Mouse (Mus musculus) MEL (cell line): ENCODE measurements at regions not wholly inside any gene's neighbourhood (a gene's known extent, or its start where the extent isn't known, plus 50 kb on each side); places are given as distances from the start of the nearest gene placed in this dataset.

Experiments
- DNase-seq: peaks from one replicate; pipeline ENCODE4 v3.0.0; 2011; ENCODE audit warnings: low read depth, low spot score
- H3K27ac ChIP-seq: 2 replicates; pipeline ENCODE4 v1.5.1; 2012; ENCODE audit warnings: low read depth, mild to moderate bottlenecking, control low read depth, low read length, moderate library complexity; ENCODE audit not compliant: control insufficient read depth
- H3K27me3 ChIP-seq, 2 experiments: fragments of 150-350 bp in 1 of 2; sonication (generic) in 1 of 2; 2 replicates each; pipeline ENCODE4 v1.6.1; 2012; ENCODE audit warnings: low read length in 2 of 2, mild to moderate bottlenecking in 2 of 2, improper control_type of control experiment in 1 of 2, moderate library complexity in 1 of 2; ENCODE audit not compliant: insufficient read depth in 2 of 2, control insufficient read depth in 1 of 2
- H3K36me3 ChIP-seq, 2 experiments: 2 replicates each; pipeline ENCODE4 v1.6.1; 2012 to 2014; ENCODE audit warnings: low read length in 2 of 2, improper control_type of control experiment in 1 of 2, inconsistent platforms in 1 of 2, mild to moderate bottlenecking in 1 of 2; ENCODE audit not compliant: insufficient read depth in 2 of 2, control insufficient read depth in 1 of 2
- H3K4me1 ChIP-seq, 2 experiments: fragments of 150-350 bp in 1 of 2; sonication (generic) in 1 of 2; 2 replicates each; pipeline ENCODE4 v1.6.1; 2012; ENCODE audit warnings: low read length in 2 of 2, improper control_type of control experiment in 1 of 2, mild to moderate bottlenecking in 1 of 2; ENCODE audit not compliant: insufficient read depth in 2 of 2, control insufficient read depth in 1 of 2
- H3K4me3 ChIP-seq, 2 experiments: fragments of 150-350 bp in 1 of 2; sonication (generic) in 1 of 2; 2 replicates each; pipeline ENCODE4 v1.5.1; 2012; ENCODE audit warnings: low read depth in 2 of 2, low read length in 2 of 2, mild to moderate bottlenecking in 2 of 2, moderate library complexity in 2 of 2, control low read depth in 1 of 2, improper control_type of control experiment in 1 of 2; ENCODE audit not compliant: control insufficient read depth in 1 of 2, insufficient read depth in 1 of 2
- H3K79me2 ChIP-seq: 2 replicates; pipeline ENCODE4 v1.6.1; 2012; ENCODE audit warnings: mild to moderate bottlenecking, low read length, moderate library complexity; ENCODE audit not compliant: control insufficient read depth, poor library complexity, insufficient read depth
- H3K9ac ChIP-seq: 2 replicates; pipeline ENCODE4 v1.6.1; 2012; ENCODE audit warnings: low read depth, mild to moderate bottlenecking, control low read depth, low read length, moderate library complexity; ENCODE audit not compliant: control insufficient read depth, poor library complexity, severe bottlenecking
- H3K9me3 ChIP-seq: fragments of 150-350 bp; sonication (generic); replicated peaks from 2 replicates; pipeline ENCODE4 v1.6.1; 2012; ENCODE audit warnings: mild to moderate bottlenecking, low read length, improper control_type of control experiment, moderate library complexity; ENCODE audit not compliant: insufficient read depth
- BHLHE40 ChIP-seq: IDR thresholded peaks from 2 replicates; pipeline ENCODE4 v1.6.1; 2012; ENCODE audit warnings: low read depth, mild to moderate bottlenecking, inconsistent platforms, low read length, improper control_type of control experiment, borderline replicate concordance
- CHD1 ChIP-seq: IDR thresholded peaks from 2 replicates; pipeline ENCODE4 v1.6.1; 2012; ENCODE audit warnings: low read depth, mild to moderate bottlenecking, inconsistent platforms, low read length, improper control_type of control experiment
- CHD2 ChIP-seq: IDR thresholded peaks from 2 replicates; pipeline ENCODE4 v1.6.1; 2011; ENCODE audit warnings: low read length, improper control_type of control experiment
- GABPA ChIP-seq: IDR thresholded peaks from 2 replicates; pipeline ENCODE4 v1.6.1; 2012; ENCODE audit warnings: low read depth, mild to moderate bottlenecking, inconsistent platforms, low read length, improper control_type of control experiment, moderate library complexity
- GATA1 ChIP-seq: IDR thresholded peaks from 2 replicates; pipeline ENCODE4 v1.6.1; 2011; ENCODE audit warnings: low read depth, low read length, improper control_type of control experiment
- HCFC1 ChIP-seq: IDR thresholded peaks from 2 replicates; pipeline ENCODE4 v1.6.1; 2012; ENCODE audit warnings: low read depth, mild to moderate bottlenecking, inconsistent platforms, low read length, improper control_type of control experiment, moderate library complexity
- JUND ChIP-seq: IDR thresholded peaks from 2 replicates; pipeline ENCODE4 v1.6.1; 2011; ENCODE audit warnings: low read depth, mild to moderate bottlenecking, improper control_type of control experiment, low read length
- KAT2A ChIP-seq: conservative IDR thresholded peaks from 2 replicates; pipeline ENCODE4 v1.6.1; 2012; ENCODE audit warnings: low read depth, low read length, improper control_type of control experiment, inconsistent platforms
- MAFK ChIP-seq: IDR thresholded peaks from 2 replicates; pipeline ENCODE4 v1.6.1; 2011; ENCODE audit warnings: low read depth, mild to moderate bottlenecking, low read length, improper control_type of control experiment, borderline replicate concordance
- MAZ ChIP-seq: IDR thresholded peaks from 2 replicates; pipeline ENCODE4 v1.6.1; 2012; ENCODE audit warnings: low read depth, mild to moderate bottlenecking, inconsistent platforms, low read length, improper control_type of control experiment
- MEF2A ChIP-seq: IDR thresholded peaks from 2 replicates; pipeline ENCODE4 v1.6.1; 2014; ENCODE audit warnings: low read depth, mild to moderate bottlenecking, inconsistent platforms, low read length, improper control_type of control experiment; ENCODE audit not compliant: poor library complexity, insufficient replicate concordance, severe bottlenecking; ENCODE audit errors: extremely low read depth
- MXI1 ChIP-seq: IDR thresholded peaks from 2 replicates; pipeline ENCODE4 v1.6.1; 2011; ENCODE audit warnings: mild to moderate bottlenecking, low read depth, low read length, improper control_type of control experiment
- MYC ChIP-seq: IDR thresholded peaks from 2 replicates; pipeline ENCODE4 v1.6.1; 2011; ENCODE audit warnings: low read depth, mild to moderate bottlenecking, low read length, improper control_type of control experiment, moderate library complexity
- NRF1 ChIP-seq: IDR thresholded peaks from 2 replicates; pipeline ENCODE4 v1.6.1; 2014; ENCODE audit warnings: low read depth, mild to moderate bottlenecking, inconsistent platforms, low read length, improper control_type of control experiment, moderate library complexity; ENCODE audit not compliant: poor library complexity, insufficient read depth, severe bottlenecking
- POLR2A ChIP-seq, 2 experiments: IDR thresholded peaks; 2 replicates each; pipeline ENCODE4 v1.6.1; 2011 to 2012; ENCODE audit warnings: low read length in 2 of 2, mild to moderate bottlenecking in 2 of 2, control low read depth in 1 of 2, improper control_type of control experiment in 1 of 2, low read depth in 1 of 2, moderate library complexity in 1 of 2; ENCODE audit not compliant: control insufficient read depth in 1 of 2, insufficient read depth in 1 of 2, poor library complexity in 1 of 2
- POLR2AphosphoS2 ChIP-seq: IDR thresholded peaks from 2 replicates; pipeline ENCODE4 v1.6.1; 2011; ENCODE audit warnings: low read length, improper control_type of control experiment
- POLR2AphosphoS5 ChIP-seq: IDR thresholded peaks from 2 replicates; pipeline ENCODE4 v1.6.1; 2012; ENCODE audit warnings: low read depth, borderline replicate concordance, mild to moderate bottlenecking, inconsistent platforms, low read length, moderate library complexity, mixed read lengths
- SMC3 ChIP-seq: IDR thresholded peaks from 2 replicates; pipeline ENCODE4 v1.6.1; 2011; ENCODE audit warnings: low read depth, low read length, improper control_type of control experiment
- TBP ChIP-seq: IDR thresholded peaks from 2 replicates; pipeline ENCODE4 v1.8.0; 2011; ENCODE audit warnings: low read depth, low read length, improper control_type of control experiment
- TCF12 ChIP-seq: IDR thresholded peaks from 2 replicates; pipeline ENCODE4 v1.6.1; 2014; ENCODE audit warnings: low read depth, mild to moderate bottlenecking, inconsistent platforms, low read length, improper control_type of control experiment, moderate library complexity
- UBTF ChIP-seq: IDR thresholded peaks from 2 replicates; pipeline ENCODE4 v1.6.1; 2012; ENCODE audit warnings: low read depth, mild to moderate bottlenecking, inconsistent platforms, low read length, improper control_type of control experiment, moderate library complexity, borderline replicate concordance; ENCODE audit not compliant: insufficient read depth
- USF2 ChIP-seq, 2 experiments: IDR thresholded peaks; 2 replicates each; pipeline ENCODE4 v1.6.1; 2011 to 2012; ENCODE audit warnings: improper control_type of control experiment in 2 of 2, low read length in 2 of 2, borderline replicate concordance in 1 of 2, inconsistent platforms in 1 of 2, low read depth in 1 of 2, mild to moderate bottlenecking in 1 of 2; ENCODE audit not compliant: insufficient read depth in 1 of 2
- ZC3H11A ChIP-seq: IDR thresholded peaks from 2 replicates; pipeline ENCODE4 v1.6.1; 2012; ENCODE audit warnings: low read depth, mild to moderate bottlenecking, inconsistent platforms, low read length, improper control_type of control experiment
- ZKSCAN1 ChIP-seq: IDR thresholded peaks from 2 replicates; pipeline ENCODE4 v1.6.1; 2012; ENCODE audit warnings: low read depth, mild to moderate bottlenecking, inconsistent platforms, low read length, improper control_type of control experiment, moderate library complexity
- ZMIZ1 ChIP-seq: IDR thresholded peaks from 2 replicates; pipeline ENCODE4 v1.6.1; 2012; ENCODE audit warnings: low read depth, mild to moderate bottlenecking, inconsistent platforms, low read length, improper control_type of control experiment, moderate library complexity
- ZNF384 ChIP-seq: IDR thresholded peaks from 2 replicates; pipeline ENCODE4 v1.6.1; 2012; ENCODE audit warnings: low read depth, mild to moderate bottlenecking, inconsistent platforms, low read length, improper control_type of control experiment

- no peaks in the 10 kb centered on the region for H3K27me3 ChIP-seq
- no peak overlapping the region for H3K9ac ChIP-seq
- no peaks in the 10 kb centered on the region for H3K79me2 ChIP-seq
- no peaks in the 10 kb centered on the region for H3K4me1 ChIP-seq
- H3K36me3 ChIP-seq = no peaks in the 10 kb centered on the region
- H3K27ac ChIP-seq = no peak overlapping the region
- no peak for TF ChIP-seq MAFK
- no peak for TF ChIP-seq CHD2
- no peak for TF ChIP-seq TCF12
- TF ChIP-seq GABPA = no peak
- TF ChIP-seq HCFC1 = no peak
- no peak for TF ChIP-seq MEF2A
- no peak for TF ChIP-seq POLR2AphosphoS2
- no peak for TF ChIP-seq ZKSCAN1
- TF ChIP-seq ZC3H11A = no peak
- DNase-seq = no peak
- no peaks in the 10 kb centered on the region for H3K9me3 ChIP-seq
- no peak overlapping the region for H3K4me3 ChIP-seq
Observed at GRCm38 (mm10) chr9:94083629-94084411, 454.1 kb downstream of the 1190002N15Rik start.

- H3K9ac ChIP-seq = no peak overlapping the region
- no peak overlapping the region for H3K27ac ChIP-seq
- H3K36me3 ChIP-seq = no peaks in the 10 kb centered on the region
- H3K9me3 ChIP-seq = no peaks in the 10 kb centered on the region
- H3K4me1 ChIP-seq = no peaks in the 10 kb centered on the region
- no peak for DNase-seq
- TF ChIP-seq USF2 (IDR thresholded peaks at IDR 0.05; ENCODE audit: borderline replicate concordance in 1 of 2, insufficient read depth in 1 of 2, low read depth in 1 of 2, low read length in 2 of 2) (no peak), POLR2AphosphoS2 (no peak), POLR2A (IDR thresholded peaks at IDR 0.05; ENCODE audit: control insufficient read depth in 1 of 2, insufficient read depth in 1 of 2, low read depth in 1 of 2, low read length in 2 of 2, poor library complexity in 1 of 2) (no peak), ZMIZ1 (no peak), ZNF384 (no peak)
- no peaks in the 10 kb centered on the region for H3K79me2 ChIP-seq
- no peaks in the 10 kb centered on the region for H3K27me3 ChIP-seq
- H3K4me3 ChIP-seq = no peak overlapping the region
Observed at GRCm38 (mm10) chr9:94074904-94075303, 463.0 kb downstream of the 1190002N15Rik start.

- no peaks in the 10 kb centered on the region for H3K79me2 ChIP-seq
- H3K9ac ChIP-seq = no peak overlapping the region
- DNase-seq = no peak
- TF ChIP-seq JUND (no peak), MYC (no peak), POLR2AphosphoS5 (no peak), SMC3 (no peak), GATA1 (no peak), KAT2A (no peak), MXI1 (no peak), MAZ (no peak), BHLHE40 (no peak), UBTF (no peak), TBP (no peak), NRF1 (no peak), CHD1 (no peak)
Observed at GRCm38 (mm10) chr9:94067121-94067520, 470.8 kb downstream of the 1190002N15Rik start.

More at GRCm38 (mm10) chr9:94067121-94067520, 470.8 kb downstream of the 1190002N15Rik start:
- Histone ChIP-seq H3K9me3 (no peaks in the 10 kb centered on the region), H3K36me3 (no peaks in the 10 kb centered on the region), H3K4me3 (no peak overlapping the region), H3K27me3 (no peaks in the 10 kb centered on the region), H3K4me1 (no peaks in the 10 kb centered on the region), H3K27ac (no peak overlapping the region)
